Mouse (Mus musculus): ENCODE data around the gene Dalrd3.
"Not testable (repeated sequence)": the region's sequence is repeated elsewhere in the genome, so short reads cannot be mapped to it uniquely, and the experiment has no call there.

Gene Dalrd3

DNA sequence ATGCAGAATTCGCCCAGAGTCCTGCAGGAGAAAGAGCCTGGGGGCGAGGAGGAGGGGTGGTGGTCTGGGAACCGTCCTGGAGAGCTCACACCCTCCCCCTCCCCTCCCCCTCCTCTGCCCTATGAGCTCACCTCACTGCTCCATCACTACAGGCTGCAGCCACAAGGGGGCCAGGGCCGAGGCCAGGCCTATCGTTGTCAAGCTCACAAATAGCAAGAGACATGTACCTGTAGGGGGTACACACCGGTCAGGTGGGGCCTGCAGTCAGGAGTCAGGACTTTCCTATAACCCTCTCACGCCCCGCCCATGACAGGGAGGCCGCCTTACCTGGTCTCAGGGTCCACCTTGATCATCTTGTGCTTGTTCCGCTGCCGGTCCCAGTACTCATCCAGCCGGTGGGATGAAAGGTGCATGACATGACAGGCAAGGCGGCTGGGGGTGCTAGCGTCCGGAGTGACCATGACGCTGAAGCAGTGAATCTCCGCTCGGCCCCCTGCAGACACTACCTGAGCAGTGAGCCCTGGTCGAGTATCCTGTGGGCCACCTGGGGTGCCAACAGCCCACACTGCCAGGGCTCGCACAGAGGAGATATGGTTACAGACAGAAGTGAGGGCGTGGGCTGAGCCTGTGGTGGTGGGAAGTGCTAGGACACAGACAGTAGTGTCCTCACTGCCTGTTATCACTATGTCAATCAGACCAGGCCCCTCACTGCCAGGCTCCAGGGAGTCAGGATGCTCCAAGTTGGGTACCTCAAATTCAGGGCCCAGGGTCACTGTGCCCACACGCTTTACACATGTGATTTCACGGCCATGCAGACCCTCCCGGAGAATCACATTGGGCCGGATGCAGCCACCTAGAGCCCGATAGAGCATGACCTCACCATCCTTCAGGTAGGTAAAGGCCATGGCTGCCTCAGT lies 4.3 kb downstream of the Dalrd3 start:
- peak; percentile 82 for DNase-seq

GRCm38 (mm10) chr9:108574921-108575320 lies 5.2 kb downstream of the Dalrd3 start:
- DNase-seq, result no peak

GRCm38 (mm10) chr9:108575321-108576297 lies 5.9 kb downstream of the Dalrd3 start:
- no peak for DNase-seq

- DNase-seq, result no peak
These were observed 7.3 kb downstream of the Dalrd3 start for GRCm38 (mm10) chr9:108577025-108577424.

DNA sequence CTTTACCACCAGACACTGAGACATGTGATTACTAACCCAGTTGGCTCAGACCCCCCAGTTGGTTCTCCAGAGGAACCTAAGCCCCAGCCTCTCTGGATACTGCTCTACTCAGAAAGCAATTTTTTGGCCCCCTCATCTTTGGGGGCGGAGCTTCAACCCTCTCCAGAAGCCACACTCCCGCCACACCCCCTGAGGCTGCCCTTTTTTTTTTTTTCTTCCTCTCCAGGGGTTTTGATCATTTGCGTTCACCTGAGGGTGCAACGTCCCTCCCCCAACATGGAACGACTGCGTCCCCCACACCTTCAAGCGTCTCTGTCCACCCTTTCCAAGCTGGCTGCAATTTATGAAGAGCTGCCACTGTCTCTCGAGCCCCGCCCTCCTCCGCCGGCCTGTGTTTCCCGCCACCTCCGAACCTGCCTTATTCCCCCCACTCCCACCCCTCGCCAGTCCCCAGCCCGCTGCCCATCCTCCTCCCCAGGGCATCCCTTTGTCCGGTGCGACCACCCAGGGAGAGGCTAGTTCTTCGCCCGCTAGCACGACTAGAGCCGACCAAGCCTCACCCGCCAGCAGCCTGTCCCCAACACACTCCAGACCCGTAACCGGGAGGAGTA lies 8.4 kb downstream of the Dalrd3 start:
- peak; percentile 68 for DNase-seq

GRCm38 (mm10) chr9:108578545-108579343 lies 9.1 kb downstream of the Dalrd3 start, which contains the start of gene Wdr6:
TSS of gene Wdr6 (minus strand) at chr9:108578739.
- DNase-seq, result peak; percentile 98

- DNase-seq, result no peak
These were observed 9.6 kb downstream of the Dalrd3 start for GRCm38 (mm10) chr9:108579344-108579690.

DNA sequence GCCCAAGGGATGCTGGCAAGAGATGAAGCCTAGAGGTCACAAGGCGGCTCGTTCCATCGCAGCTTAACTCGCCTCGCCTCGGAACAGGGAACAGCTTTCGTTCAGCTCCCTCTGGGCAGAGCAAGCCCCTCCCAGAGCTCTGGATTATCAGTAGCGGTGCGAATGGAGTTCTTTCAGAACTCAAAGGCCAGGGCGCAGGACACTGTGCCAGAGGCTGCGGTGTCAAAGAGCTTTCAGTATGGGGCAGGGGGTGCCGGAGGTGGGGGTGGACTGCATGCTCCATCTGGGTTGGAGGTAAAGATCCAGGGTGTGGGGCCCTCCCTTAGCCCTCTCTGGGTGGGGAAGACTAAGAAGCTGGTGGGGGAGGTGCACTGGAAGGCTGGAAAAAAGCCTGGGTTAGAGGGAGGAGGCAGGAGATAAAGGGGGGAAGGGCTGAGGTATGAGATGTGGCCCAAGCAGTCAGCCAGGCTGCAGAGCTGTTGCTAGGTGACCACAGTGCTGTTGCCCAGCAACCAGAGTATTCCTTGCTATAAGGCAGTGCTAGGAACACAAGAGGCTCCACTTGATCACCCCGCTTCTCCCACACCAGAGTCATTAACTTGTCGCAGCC lies 18.0 kb downstream of the Dalrd3 start:
- DNase-seq, result peak; percentile 96

GRCm38 (mm10) chr9:108589229-108589628 lies 19.5 kb downstream of the Dalrd3 start:
- no peak for DNase-seq

GRCm38 (mm10) chr9:108591462-108591861 lies 21.8 kb downstream of the Dalrd3 start:
- no peak for DNase-seq

GRCm38 (mm10) chr9:108594354-108594753 lies 24.7 kb downstream of the Dalrd3 start:
- DNase-seq, result no peak

DNA sequence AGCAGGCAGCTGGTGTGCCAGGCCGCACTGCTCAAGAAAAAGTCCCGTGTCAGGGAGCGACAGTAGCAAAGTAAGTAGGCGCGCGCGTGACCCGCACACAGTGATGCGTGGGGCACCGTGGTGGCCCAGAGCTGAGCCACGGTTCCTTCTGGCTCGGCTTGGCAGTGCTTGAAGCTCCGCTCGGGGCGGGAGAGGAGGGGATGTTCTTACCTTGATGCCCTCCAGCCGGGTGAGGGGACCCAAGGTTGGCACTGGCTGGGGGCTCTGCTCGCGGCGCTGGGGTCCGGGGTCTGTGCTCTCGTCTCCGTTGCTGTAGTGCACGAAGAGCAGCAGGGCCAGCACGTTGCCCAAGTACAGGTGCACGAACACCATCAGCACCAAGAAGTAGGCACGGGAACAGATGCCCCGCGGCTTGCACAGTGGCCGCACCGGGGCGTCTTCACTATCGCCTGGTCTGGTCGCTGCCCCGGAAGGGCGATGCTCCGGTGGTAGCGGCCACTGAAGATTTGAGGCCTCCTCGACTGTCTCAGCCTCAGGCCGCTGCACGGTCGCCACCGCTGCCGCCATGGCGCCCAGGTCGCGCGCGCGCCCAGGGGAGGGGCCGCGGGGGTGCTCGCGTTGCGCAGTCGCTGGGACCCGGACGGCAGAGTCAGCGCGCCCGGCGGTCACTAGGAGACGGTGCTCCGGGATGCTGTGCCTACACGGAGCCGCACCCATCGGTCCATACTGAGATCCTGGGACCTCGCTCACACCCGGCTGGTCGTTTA lies 27.5 kb downstream of the Dalrd3 start, which contains the start of gene P4htm:
Gene P4htm, minus strand, starts transcription at position 670 of the 767 bp plus-strand sequence.
- DNase-seq, result peak; percentile 82

GRCm38 (mm10) chr9:108599021-108599566 lies 29.4 kb downstream of the Dalrd3 start:
- peak; percentile 17 for DNase-seq

GRCm38 (mm10) chr9:108600011-108600410 lies 30.3 kb downstream of the Dalrd3 start:
- DNase-seq, result no peak

DNA sequence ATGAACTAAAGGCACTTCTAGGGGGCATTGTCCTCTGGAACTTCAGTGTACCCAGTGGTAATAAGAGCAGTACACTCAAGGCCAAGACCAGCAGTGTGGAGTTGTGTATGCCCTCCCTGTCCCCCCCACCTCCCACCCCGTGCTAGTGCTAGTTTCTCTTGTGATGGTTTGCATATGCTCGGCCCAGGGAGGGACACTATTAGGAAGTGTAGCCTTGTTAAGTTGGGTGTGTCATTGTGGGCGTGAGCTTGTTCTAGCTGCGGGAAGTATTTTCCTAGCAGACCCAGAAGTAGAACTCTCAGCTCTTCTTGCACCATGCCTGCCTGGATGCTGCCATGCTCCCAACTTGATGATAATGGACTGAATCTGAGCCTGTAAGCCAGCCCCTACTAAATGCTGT lies 32.3 kb downstream of the Dalrd3 start:
- DNase-seq, result no peak

- DNase-seq, result not testable (repeated sequence)
These were observed 38.2 kb downstream of the Dalrd3 start for GRCm38 (mm10) chr9:108607929-108608328.

GRCm38 (mm10) chr9:108608889-108609288 lies 39.2 kb downstream of the Dalrd3 start:
- no peak for DNase-seq

GRCm38 (mm10) chr9:108611488-108611887 lies 41.8 kb downstream of the Dalrd3 start:
- no peak for DNase-seq

DNA sequence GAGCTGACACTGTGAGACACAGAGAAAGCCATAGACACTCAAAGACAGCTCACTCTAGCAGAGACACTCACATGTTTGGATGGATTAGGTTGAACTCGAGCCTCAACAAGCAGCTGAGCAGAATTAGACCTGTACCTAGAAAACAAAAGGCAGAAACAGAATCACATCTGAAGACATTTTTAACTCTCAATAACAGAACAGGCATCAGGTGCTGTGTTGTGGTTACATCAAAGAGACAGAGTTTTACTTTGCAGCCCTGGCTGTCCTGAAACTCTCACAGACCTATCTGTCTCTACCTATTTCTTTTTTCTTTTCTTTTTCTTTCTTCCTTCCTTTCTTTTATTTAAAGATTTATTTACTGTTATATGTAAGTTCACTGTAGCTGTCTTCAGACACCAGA lies 47.6 kb downstream of the Dalrd3 start:
- no peak for DNase-seq
